Mouse (Mus musculus): Measurements from ENCODE around the gene Gm20388. TPM values are rescaled to one million over a fixed set of nuclear protein-coding genes. Genes with fewer than 3 reads are reported as not detected.

Gm20388 gene
- polyA plus RNA-seq, 1 experiment from 2014 or later: 4.4 TPM

DNA sequence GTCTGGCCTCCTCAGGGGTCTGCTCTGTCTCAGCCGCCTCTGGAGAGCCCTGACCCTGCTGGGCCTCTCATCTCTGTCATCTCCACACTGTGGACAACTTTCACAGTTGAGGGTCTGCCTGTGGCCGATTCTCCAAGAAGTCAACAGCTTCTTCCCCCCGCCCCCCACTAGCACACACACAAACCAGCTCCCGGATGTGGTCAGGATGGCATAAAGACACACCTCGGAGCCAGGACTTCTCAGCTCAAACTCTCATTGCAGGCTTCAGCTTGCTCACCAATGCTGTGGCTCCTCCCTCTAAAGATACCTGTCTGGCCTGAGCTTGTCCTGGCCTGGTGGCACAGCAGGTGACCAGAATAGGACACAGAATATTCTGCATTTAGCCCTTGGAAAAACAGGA, 977.4 kb downstream of the Gm20388 start:
- peaks cover 14% of the 10 kb centered on the region for H3K4me1 ChIP-seq (replicated peaks)
- H3K9ac ChIP-seq (replicated peaks): no peak overlapping the region
- no peak for ATAC-seq
- no peaks in the 10 kb centered on the region for H3K9me3 ChIP-seq
- H3K27ac ChIP-seq: no peak overlapping the region
- WGBS: 58% methylated on average over 5 of the region's 5 CpGs
- H3K27me3 ChIP-seq: peaks cover 94% of the 10 kb centered on the region
- no peak overlapping the region for H3K4me3 ChIP-seq (replicated peaks)
- H3K36me3 ChIP-seq: no peaks in the 10 kb centered on the region
- no peak overlapping the region for H3K4me2 ChIP-seq (replicated peaks)

- no peaks in the 10 kb centered on the region for H3K36me3 ChIP-seq
- H3K27me3 ChIP-seq: peaks cover 95% of the 10 kb centered on the region
- no peak overlapping the region for H3K9ac ChIP-seq (replicated peaks)
- H3K4me1 ChIP-seq (replicated peaks): peaks cover 10% of the 10 kb centered on the region
- ATAC-seq: no peak
- H3K4me3 ChIP-seq (replicated peaks): no peak overlapping the region
- H3K4me2 ChIP-seq (replicated peaks): no peak overlapping the region
- WGBS: 92% methylated on average over 4 of the region's 4 CpGs
- H3K9me3 ChIP-seq: no peaks in the 10 kb centered on the region
- H3K27ac ChIP-seq: no peak overlapping the region
These were observed 978.5 kb downstream of the Gm20388 start for GRCm38 (mm10) chr8:120889189-120889588.

DNA sequence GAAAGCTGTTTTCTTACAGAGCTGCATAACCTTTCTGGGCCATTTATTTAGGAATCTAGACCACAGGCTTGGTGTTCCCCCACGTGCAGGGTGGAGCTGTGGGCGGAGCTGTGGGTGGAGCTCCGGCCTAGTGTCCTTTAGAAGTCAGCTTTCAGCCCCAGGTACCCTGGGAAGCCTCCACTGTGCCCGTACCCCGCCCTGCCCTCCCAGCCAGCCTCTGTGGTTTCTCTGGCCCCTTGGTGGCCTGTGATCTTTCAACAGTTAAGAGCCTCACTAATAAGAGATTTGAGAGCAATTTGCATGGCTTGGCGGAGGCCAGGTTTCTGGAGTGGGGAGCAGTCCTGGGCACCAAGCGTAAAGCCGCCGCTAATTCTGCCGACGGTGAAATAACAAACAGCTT, 979.4 kb downstream of the Gm20388 start:
- Histone ChIP-seq H3K9me3 (no peaks in the 10 kb centered on the region), H3K27ac (no peak overlapping the region), H3K4me1 (replicated peaks) (peaks cover 16% of the 10 kb centered on the region), H3K4me2 (replicated peaks) (peak overlapping the region; percentile 28), H3K27me3 (peaks cover 95% of the 10 kb centered on the region), H3K4me3 (replicated peaks) (no peak overlapping the region), H3K36me3 (no peaks in the 10 kb centered on the region), H3K9ac (replicated peaks) (no peak overlapping the region)
- no peak for ATAC-seq
- WGBS: 1% methylated on average over 11 of the region's 11 CpGs

GRCm38 (mm10) chr8:120895009-120895408, 984.4 kb downstream of the Gm20388 start:
- WGBS: 7% methylated on average over 4 of the region's 4 CpGs
- ATAC-seq: no peak; the same call in 1 of the 2 replicates
- Histone ChIP-seq H3K4me1 (replicated peaks) (peaks cover 24% of the 10 kb centered on the region), H3K9ac (replicated peaks) (no peak overlapping the region; the same call in 1 of the 2 replicates), H3K36me3 (no peaks in the 10 kb centered on the region), H3K9me3 (no peaks in the 10 kb centered on the region; the same call in 1 of the 2 replicates), H3K27ac (no peak overlapping the region), H3K4me2 (replicated peaks) (no peak overlapping the region), H3K4me3 (replicated peaks) (no peak overlapping the region), H3K27me3 (peaks cover 63% of the 10 kb centered on the region)

- 3% methylated on average over 13 of the region's 13 CpGs for WGBS
- peaks cover 58% of the 10 kb centered on the region for H3K27me3 ChIP-seq
- peaks cover 20% of the 10 kb centered on the region for H3K4me1 ChIP-seq (replicated peaks)
These were observed 985.0 kb downstream of the Gm20388 start for GRCm38 (mm10) chr8:120895600-120895999.

GRCm38 (mm10) chr8:120896203-120896602, 985.6 kb downstream of the Gm20388 start:
- Histone ChIP-seq H3K9ac (replicated peaks) (peak overlapping the region; percentile 48), H3K4me2 (replicated peaks) (peak overlapping the region; percentile 51), H3K27ac (no peak overlapping the region), H3K36me3 (no peaks in the 10 kb centered on the region), H3K9me3 (no peaks in the 10 kb centered on the region; the same call in 1 of the 2 replicates), H3K4me3 (replicated peaks) (peak overlapping the region; percentile 31), H3K4me1 (replicated peaks) (peaks cover 20% of the 10 kb centered on the region), H3K27me3 (peaks cover 55% of the 10 kb centered on the region)
- ATAC-seq: peak; percentile 61
- 31% methylated on average over 13 of the region's 13 CpGs for WGBS

More at GRCm38 (mm10) chr8:120895600-120895999, 985.0 kb downstream of the Gm20388 start:
- no peaks in the 10 kb centered on the region; the same call in 1 of the 2 replicates for H3K9me3 ChIP-seq
- H3K4me2 ChIP-seq (replicated peaks): peak overlapping the region; percentile 51
- peak overlapping the region; percentile 48 for H3K9ac ChIP-seq (replicated peaks)
- H3K4me3 ChIP-seq (replicated peaks): peak overlapping the region; percentile 31
- no peak overlapping the region for H3K27ac ChIP-seq
- H3K36me3 ChIP-seq: no peaks in the 10 kb centered on the region
- ATAC-seq: peak; percentile 43; the same call in 1 of the 2 replicates

DNA sequence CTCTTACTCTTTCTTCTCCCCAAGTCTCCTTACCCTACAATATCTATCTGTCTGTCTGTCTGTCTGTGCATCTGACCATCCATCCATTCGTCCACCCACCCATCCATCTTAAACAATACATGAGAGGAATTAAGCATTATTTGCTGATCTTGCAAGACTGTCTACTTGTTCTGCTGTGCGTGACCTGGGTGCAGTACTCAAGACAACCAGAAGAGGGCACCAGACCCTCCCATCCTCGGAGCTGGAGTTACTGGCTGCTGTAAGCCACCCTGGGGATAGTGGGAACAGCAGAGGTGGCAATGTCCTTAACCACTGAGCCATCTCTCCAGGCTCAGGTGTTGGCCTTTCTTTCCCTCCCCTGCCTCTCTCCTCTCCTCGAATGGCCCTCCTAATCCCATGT, 987.4 kb downstream of the Gm20388 start:
- 56% methylated on average over 4 of the region's 4 CpGs for WGBS

GRCm38 (mm10) chr8:120898828-120899407, 988.3 kb downstream of the Gm20388 start:
- H3K9ac ChIP-seq (replicated peaks): no peak overlapping the region
- H3K36me3 ChIP-seq: no peaks in the 10 kb centered on the region
- no peak overlapping the region for H3K27ac ChIP-seq
- no peaks in the 10 kb centered on the region; the same call in 1 of the 2 replicates for H3K9me3 ChIP-seq
- H3K4me1 ChIP-seq (replicated peaks): peaks cover 23% of the 10 kb centered on the region
- WGBS: 78% methylated on average over 17 of the region's 17 CpGs
- no peak overlapping the region for H3K4me3 ChIP-seq (replicated peaks)
- peaks cover 43% of the 10 kb centered on the region for H3K27me3 ChIP-seq
- no peak for ATAC-seq
- no peak overlapping the region for H3K4me2 ChIP-seq (replicated peaks)

More for the DNA sequence above, 987.4 kb downstream of the Gm20388 start:
- H3K27me3 ChIP-seq: peaks cover 48% of the 10 kb centered on the region
- H3K27ac ChIP-seq: no peak overlapping the region
- H3K4me3 ChIP-seq (replicated peaks): no peak overlapping the region
- H3K4me1 ChIP-seq (replicated peaks): peaks cover 23% of the 10 kb centered on the region
- no peak overlapping the region for H3K9ac ChIP-seq (replicated peaks)
- no peak for ATAC-seq
- no peaks in the 10 kb centered on the region for H3K36me3 ChIP-seq
- H3K9me3 ChIP-seq: no peaks in the 10 kb centered on the region; the same call in 1 of the 2 replicates
- no peak overlapping the region for H3K4me2 ChIP-seq (replicated peaks)

DNA sequence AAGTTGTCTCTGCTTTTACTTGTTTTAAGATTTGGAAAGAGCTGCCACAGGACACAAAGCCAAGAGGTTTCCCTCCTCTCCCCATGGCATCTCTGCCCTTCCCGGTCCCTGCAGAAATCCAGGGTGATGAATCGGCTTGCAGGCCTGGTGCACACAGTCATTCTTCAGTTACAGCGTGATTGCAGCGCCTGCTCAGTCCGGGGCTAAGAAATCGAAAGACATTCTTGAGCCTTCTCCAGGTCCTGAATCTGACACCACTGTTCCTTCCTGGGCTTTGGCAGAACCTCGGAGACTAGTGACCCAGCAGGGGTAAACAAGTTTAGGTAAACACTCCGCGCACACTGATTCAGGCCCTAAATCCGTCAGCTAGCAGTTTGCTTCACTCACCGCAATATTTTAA, 991.7 kb downstream of the Gm20388 start:
- Histone ChIP-seq H3K27me3 (peaks cover 18% of the 10 kb centered on the region; the same call in 1 of the 2 replicates), H3K9ac (replicated peaks) (no peak overlapping the region), H3K4me3 (replicated peaks) (no peak overlapping the region), H3K9me3 (no peaks in the 10 kb centered on the region; the same call in 1 of the 2 replicates), H3K4me2 (replicated peaks) (no peak overlapping the region), H3K4me1 (replicated peaks) (0 out of 2 replicates have a peak, but pooled peaks cover 3% of the 10 kb centered on the region), H3K27ac (no peak overlapping the region), H3K36me3 (no peaks in the 10 kb centered on the region)
- WGBS: 38% methylated on average over 11 of the region's 11 CpGs
- no peak for ATAC-seq

GRCm38 (mm10) chr8:120907671-120908070, 997.0 kb downstream of the Gm20388 start:
- no peaks in the 10 kb centered on the region for H3K4me1 ChIP-seq (replicated peaks)
- H3K9me3 ChIP-seq: no peaks in the 10 kb centered on the region
- no peak overlapping the region for H3K4me2 ChIP-seq (replicated peaks)
- H3K9ac ChIP-seq (replicated peaks): no peak overlapping the region
- 0 out of 2 replicates have a peak, but pooled peaks cover 5% of the 10 kb centered on the region for H3K27me3 ChIP-seq
- no peak overlapping the region for H3K27ac ChIP-seq
- WGBS: 68% methylated on average over 6 of the region's 6 CpGs
- H3K4me3 ChIP-seq (replicated peaks): no peak overlapping the region
- no peak for ATAC-seq
- H3K36me3 ChIP-seq: no peaks in the 10 kb centered on the region

GRCm38 (mm10) chr8:120910936-120911335, 1000.3 kb downstream of the Gm20388 start:
- no peak overlapping the region for H3K27ac ChIP-seq
- 67% methylated on average over 2 of the region's 2 CpGs for WGBS

DNA sequence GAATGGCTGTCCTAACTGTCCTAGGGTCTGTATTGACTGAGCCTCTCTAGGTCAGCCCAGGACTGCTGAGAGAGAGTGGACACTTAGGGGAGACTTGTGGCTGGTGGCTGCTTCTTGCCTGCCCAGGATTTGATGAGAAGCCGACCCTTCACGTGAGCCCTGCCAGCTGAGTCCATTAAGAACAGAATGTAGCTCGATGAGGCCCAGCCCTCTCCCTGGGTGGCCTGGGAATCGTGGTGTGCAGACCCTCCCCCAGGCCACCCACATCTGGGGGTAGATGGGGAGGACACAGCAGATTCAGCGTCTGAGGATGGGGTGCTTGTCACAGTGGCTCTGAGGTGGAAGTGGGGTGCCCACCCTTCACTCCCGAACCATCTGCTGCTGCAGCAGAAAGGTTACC, 1001.8 kb downstream of the Gm20388 start:
- Histone ChIP-seq H3K36me3 (no peaks in the 10 kb centered on the region), H3K9me3 (no peaks in the 10 kb centered on the region), H3K4me3 (replicated peaks) (no peak overlapping the region), H3K27ac (no peak overlapping the region), H3K9ac (replicated peaks) (no peak overlapping the region), H3K4me1 (replicated peaks) (no peaks in the 10 kb centered on the region), H3K27me3 (no peaks in the 10 kb centered on the region), H3K4me2 (replicated peaks) (no peak overlapping the region)
- no peak for ATAC-seq
- 37% methylated on average over 6 of the region's 6 CpGs for WGBS

More at GRCm38 (mm10) chr8:120910936-120911335, 1000.3 kb downstream of the Gm20388 start:
- ATAC-seq: no peak
- H3K9me3 ChIP-seq: no peaks in the 10 kb centered on the region
- H3K4me1 ChIP-seq (replicated peaks): no peaks in the 10 kb centered on the region
- no peak overlapping the region for H3K4me3 ChIP-seq (replicated peaks)
- no peak overlapping the region for H3K4me2 ChIP-seq (replicated peaks)
- H3K9ac ChIP-seq (replicated peaks): no peak overlapping the region
- H3K36me3 ChIP-seq: no peaks in the 10 kb centered on the region
- no peaks in the 10 kb centered on the region for H3K27me3 ChIP-seq

All from midbrain, embryonic 13.5 days (tissue).